Mouse (Mus musculus) heart, embryonic 12.5 days (tissue): ENCODE measurements around the gene Tec. TPM values are rescaled to one million over a fixed set of nuclear protein-coding genes. Genes with fewer than 3 reads are reported as not detected.

Source experiments
- ATAC-seq: fragments of 200-750 bp; cut with Nextera tagmentation; 2 replicates; pipeline ENCODE4 v1.8.0; 2017; ENCODE audit warnings: moderate TSS enrichment, moderate library complexity; ENCODE audit not compliant: insufficient number of reproducible peaks, low FRiP score
- H3K27ac ChIP-seq: fragments of 300-500 bp; sonication (generic); 2 replicates; pipeline ENCODE4 v1.5.1; 2016; ENCODE audit warnings: mild to moderate bottlenecking, moderate library complexity; ENCODE audit not compliant: poor library complexity, severe bottlenecking
- H3K27me3 ChIP-seq: fragments of 300-500 bp; sonication (generic); replicated peaks from 2 replicates; pipeline ENCODE4 v1.6.1; 2016; ENCODE audit warnings: mild to moderate bottlenecking, moderate library complexity
- H3K36me3 ChIP-seq: fragments of 300-500 bp; sonication (generic); 2 replicates; pipeline ENCODE4 v1.6.1; 2016; ENCODE audit warnings: mild to moderate bottlenecking, moderate library complexity
- H3K4me1 ChIP-seq: fragments of 300-500 bp; sonication (generic); replicated peaks from 2 replicates; pipeline ENCODE4 v1.6.1; 2016; ENCODE audit warnings: mild to moderate bottlenecking
- H3K4me2 ChIP-seq: fragments of 300-500 bp; sonication (generic); 2 replicates; pipeline ENCODE4 v1.6.1; 2016; ENCODE audit warnings: mild to moderate bottlenecking, moderate library complexity
- H3K4me3 ChIP-seq: fragments of 300-500 bp; sonication (generic); 2 replicates; pipeline ENCODE4 v1.5.1; 2016; ENCODE audit warnings: mild to moderate bottlenecking
- H3K9ac ChIP-seq: fragments of 300-500 bp; sonication (generic); 2 replicates; pipeline ENCODE4 v1.6.1; 2016; ENCODE audit warnings: mild to moderate bottlenecking, moderate library complexity
- H3K9me3 ChIP-seq: fragments of 300-500 bp; sonication (generic); replicated peaks from 2 replicates; pipeline ENCODE4 v1.6.1; 2016; ENCODE audit warnings: mild to moderate bottlenecking, moderate library complexity
- WGBS: fragments of 180-500 bp; shearing (Covaris S2); methylation state at CpG from one replicate; pipeline ENCODE4 v1.1.7; 2016; 5-methylcytosine and 5-hydroxymethylcytosine counted together
- polyA plus RNA-seq: library from polyadenylated mRNA; unstranded; fragments of >200 nt; fragmentation: Nextera tagmentation; extraction: Ambion mirVana; gene quantifications from 2 replicates; pipeline ENCODE4 v1.2.1, GENCODE M21; 2016

The Tec gene
- polyA plus RNA-seq, 1 experiment from 2014 or later, result 17.1 TPM

- H3K36me3 ChIP-seq, result peaks cover 4% of the 10 kb centered on the region; the same call in 1 of the 2 replicates
- WGBS, result 57% methylated on average over 14 of the region's 14 CpGs
- H3K27me3 ChIP-seq, result no peaks in the 10 kb centered on the region
- ATAC-seq, result no peak
- no peak overlapping the region for H3K4me3 ChIP-seq
- H3K27ac ChIP-seq, result no peak overlapping the region
- peak overlapping the region; percentile 22; the same call in 1 of the 2 replicates for H3K9ac ChIP-seq
- H3K4me1 ChIP-seq, result peaks cover 30% of the 10 kb centered on the region
- no peaks in the 10 kb centered on the region; the same call in 1 of the 2 replicates for H3K9me3 ChIP-seq
- H3K4me2 ChIP-seq, result no peak overlapping the region
These were observed 59.7 kb downstream of the Tec start for GRCm38 (mm10) chr5:72808456-72809111.

- WGBS, result 37% methylated on average over 5 of the region's 5 CpGs
- no peaks in the 10 kb centered on the region for H3K36me3 ChIP-seq
- no peak overlapping the region for H3K9ac ChIP-seq
- H3K9me3 ChIP-seq, result no peaks in the 10 kb centered on the region
- peak; percentile 60 for ATAC-seq
- 0 out of 2 replicates have a peak overlapping the region, but pooled peaks have one; percentile 13 for H3K4me2 ChIP-seq
- H3K27ac ChIP-seq, result peak overlapping the region; percentile 78
- peaks cover 35% of the 10 kb centered on the region for H3K4me1 ChIP-seq
- no peak overlapping the region for H3K4me3 ChIP-seq
- no peaks in the 10 kb centered on the region for H3K27me3 ChIP-seq
These were observed 65.4 kb downstream of the Tec start for GRCm38 (mm10) chr5:72802851-72803250.

- Histone ChIP-seq H3K27me3 (no peaks in the 10 kb centered on the region), H3K9ac (no peak overlapping the region), H3K4me2 (no peak overlapping the region), H3K4me3 (no peak overlapping the region), H3K9me3 (no peaks in the 10 kb centered on the region), H3K36me3 (no peaks in the 10 kb centered on the region), H3K4me1 (peaks cover 43% of the 10 kb centered on the region), H3K27ac (no peak overlapping the region)
- WGBS, result 75% methylated on average over 4 of the region's 4 CpGs
- ATAC-seq, result no peak
These were observed 69.7 kb downstream of the Tec start for GRCm38 (mm10) chr5:72798563-72798962.

GRCm38 (mm10) chr5:72796186-72796613 is 72.1 kb downstream of the Tec start:
- Histone ChIP-seq H3K9me3 (no peaks in the 10 kb centered on the region), H3K36me3 (no peaks in the 10 kb centered on the region), H3K9ac (peak overlapping the region; percentile 60), H3K4me2 (peak overlapping the region; percentile 60), H3K4me3 (peak overlapping the region; percentile 33), H3K27me3 (no peaks in the 10 kb centered on the region), H3K27ac (peak overlapping the region; percentile 73), H3K4me1 (peaks cover 34% of the 10 kb centered on the region)
- ATAC-seq, result peak; percentile 37; the same call in 1 of the 2 replicates
- WGBS, result 25% methylated on average over 14 of the region's 14 CpGs

- no peak overlapping the region for H3K9ac ChIP-seq
- ATAC-seq, result no peak
- H3K9me3 ChIP-seq, result no peaks in the 10 kb centered on the region
- H3K36me3 ChIP-seq, result no peaks in the 10 kb centered on the region
- H3K27ac ChIP-seq, result no peak overlapping the region
- 65% methylated on average over 3 of the region's 3 CpGs for WGBS
- peaks cover 24% of the 10 kb centered on the region for H3K4me1 ChIP-seq
- no peak overlapping the region for H3K4me3 ChIP-seq
- no peaks in the 10 kb centered on the region for H3K27me3 ChIP-seq
- H3K4me2 ChIP-seq, result no peak overlapping the region
These were observed 74.9 kb downstream of the Tec start for GRCm38 (mm10) chr5:72793309-72793850.

GRCm38 (mm10) chr5:72791789-72792188 is 76.5 kb downstream of the Tec start:
- H3K27ac ChIP-seq, result no peak overlapping the region
- WGBS, result 23% methylated on average over 6 of the region's 6 CpGs
- H3K9me3 ChIP-seq, result no peaks in the 10 kb centered on the region
- H3K4me1 ChIP-seq, result peaks cover 23% of the 10 kb centered on the region
- no peak for ATAC-seq
- no peak overlapping the region for H3K9ac ChIP-seq
- no peaks in the 10 kb centered on the region for H3K27me3 ChIP-seq
- no peaks in the 10 kb centered on the region for H3K36me3 ChIP-seq
- H3K4me3 ChIP-seq, result no peak overlapping the region
- H3K4me2 ChIP-seq, result no peak overlapping the region

- Histone ChIP-seq H3K4me1 (peaks cover 19% of the 10 kb centered on the region), H3K9me3 (no peaks in the 10 kb centered on the region), H3K4me3 (no peak overlapping the region), H3K27ac (no peak overlapping the region), H3K36me3 (no peaks in the 10 kb centered on the region), H3K27me3 (no peaks in the 10 kb centered on the region), H3K9ac (no peak overlapping the region), H3K4me2 (no peak overlapping the region)
- no peak for ATAC-seq
- 64% methylated on average over 4 of the region's 4 CpGs for WGBS
These were observed 76.9 kb downstream of the Tec start for GRCm38 (mm10) chr5:72791386-72791785.

- no peaks in the 10 kb centered on the region for H3K9me3 ChIP-seq
- WGBS, result 69% methylated on average over 4 of the region's 4 CpGs
- H3K27me3 ChIP-seq, result no peaks in the 10 kb centered on the region
- no peak overlapping the region for H3K27ac ChIP-seq
- H3K36me3 ChIP-seq, result peaks cover 12% of the 10 kb centered on the region; the same call in 1 of the 2 replicates
- H3K4me1 ChIP-seq, result peaks cover 14% of the 10 kb centered on the region
- ATAC-seq, result no peak
- no peak overlapping the region for H3K9ac ChIP-seq
- no peak overlapping the region for H3K4me3 ChIP-seq
- no peak overlapping the region for H3K4me2 ChIP-seq
These were observed 82.8 kb downstream of the Tec start for GRCm38 (mm10) chr5:72785451-72785850.

GRCm38 (mm10) chr5:72784719-72785118 is 83.6 kb downstream of the Tec start:
- no peak overlapping the region for H3K9ac ChIP-seq
- peaks cover 14% of the 10 kb centered on the region for H3K4me1 ChIP-seq
- H3K36me3 ChIP-seq, result peaks cover 12% of the 10 kb centered on the region; the same call in 1 of the 2 replicates
- no peaks in the 10 kb centered on the region for H3K9me3 ChIP-seq
- H3K27me3 ChIP-seq, result no peaks in the 10 kb centered on the region
- 78% methylated on average over 3 of the region's 3 CpGs for WGBS
- H3K4me2 ChIP-seq, result no peak overlapping the region
- no peak overlapping the region for H3K4me3 ChIP-seq
- no peak overlapping the region for H3K27ac ChIP-seq
- ATAC-seq, result no peak

- Histone ChIP-seq H3K27me3 (no peaks in the 10 kb centered on the region), H3K36me3 (peaks cover 12% of the 10 kb centered on the region; the same call in 1 of the 2 replicates), H3K4me3 (no peak overlapping the region), H3K9ac (no peak overlapping the region), H3K27ac (no peak overlapping the region), H3K9me3 (no peaks in the 10 kb centered on the region), H3K4me2 (no peak overlapping the region), H3K4me1 (peaks cover 14% of the 10 kb centered on the region)
- 64% methylated on average over 8 of the region's 8 CpGs for WGBS
- no peak for ATAC-seq
These were observed 84.3 kb downstream of the Tec start for GRCm38 (mm10) chr5:72783957-72784356.

- 80% methylated on average over 7 of the region's 7 CpGs for WGBS
- Histone ChIP-seq H3K27me3 (no peaks in the 10 kb centered on the region), H3K9me3 (no peaks in the 10 kb centered on the region), H3K4me3 (no peak overlapping the region), H3K27ac (no peak overlapping the region), H3K36me3 (peaks cover 12% of the 10 kb centered on the region; the same call in 1 of the 2 replicates), H3K4me1 (peaks cover 14% of the 10 kb centered on the region), H3K9ac (no peak overlapping the region), H3K4me2 (no peak overlapping the region)
- ATAC-seq, result no peak
These were observed 85.2 kb downstream of the Tec start for GRCm38 (mm10) chr5:72783123-72783522.
